Mouse (Mus musculus) neural tube, embryonic 13.5 days (tissue): ENCODE measurements around the gene Btbd17. TPM values are rescaled to one million over a fixed set of nuclear protein-coding genes. Genes with fewer than 3 reads are reported as not detected.

ENCODE experiments used
- ATAC-seq: fragments of 200-750 bp; cut with Nextera tagmentation; 2 replicates; pipeline ENCODE4 v1.8.0; 2017; ENCODE audit warnings: low read depth, mild to moderate bottlenecking, moderate TSS enrichment, moderate library complexity
- H3K27ac ChIP-seq: fragments of 300-500 bp; sonication (generic); replicated peaks from 2 replicates; pipeline ENCODE4 v1.5.1; 2015; ENCODE audit warnings: moderate library complexity, mild to moderate bottlenecking, inconsistent platforms
- H3K27me3 ChIP-seq: fragments of 300-500 bp; sonication (generic); 2 replicates; pipeline ENCODE4 v1.6.1; 2015; ENCODE audit warnings: mild to moderate bottlenecking, inconsistent platforms
- H3K36me3 ChIP-seq: fragments of 300-500 bp; sonication (generic); 2 replicates; pipeline ENCODE4 v1.6.1; 2015; ENCODE audit warnings: mild to moderate bottlenecking, inconsistent platforms
- H3K4me1 ChIP-seq: fragments of 300-500 bp; sonication (generic); replicated peaks from 2 replicates; pipeline ENCODE4 v1.6.1; 2015; ENCODE audit warnings: inconsistent platforms
- H3K4me2 ChIP-seq: fragments of 300-500 bp; sonication (generic); 2 replicates; pipeline ENCODE4 v1.6.1; 2015; ENCODE audit warnings: inconsistent platforms, mild to moderate bottlenecking, moderate library complexity
- H3K4me3 ChIP-seq: fragments of 300-500 bp; sonication (generic); 2 replicates; pipeline ENCODE4 v1.5.1; 2015; ENCODE audit warnings: mild to moderate bottlenecking, inconsistent platforms
- H3K9ac ChIP-seq: fragments of 300-500 bp; sonication (generic); 2 replicates; pipeline ENCODE4 v1.6.1; 2015; ENCODE audit warnings: moderate library complexity, mild to moderate bottlenecking, inconsistent platforms
- H3K9me3 ChIP-seq: fragments of 300-500 bp; sonication (generic); 2 replicates; pipeline ENCODE4 v1.6.1; 2016; ENCODE audit warnings: inconsistent platforms
- WGBS: fragments of 180-500 bp; shearing (Covaris S2); methylation state at CpG from one replicate; pipeline ENCODE4 v1.1.7; 2015; 5-methylcytosine and 5-hydroxymethylcytosine counted together
- polyA plus RNA-seq: library from polyadenylated mRNA; unstranded; fragments of >200 nt; fragmentation: Nextera tagmentation; extraction: Ambion mirVana; gene quantifications from 2 replicates; pipeline ENCODE4 v1.2.1, GENCODE M21; 2015

Btbd17 gene
- polyA plus RNA-seq, 1 experiment from 2014 or later: 22.7 TPM

GRCm38 (mm10) chr11:114819110-114819509, 23.4 kb upstream of the Btbd17 start:
- H3K9ac ChIP-seq: no peak overlapping the region
- ATAC-seq: no peak
- peaks cover 25% of the 10 kb centered on the region for H3K4me1 ChIP-seq
- no peaks in the 10 kb centered on the region for H3K27me3 ChIP-seq
- H3K4me3 ChIP-seq: no peak overlapping the region
- H3K4me2 ChIP-seq: no peak overlapping the region
- no peak overlapping the region for H3K27ac ChIP-seq
- 18% methylated on average over 2 of the region's 2 CpGs for WGBS
- no peaks in the 10 kb centered on the region for H3K9me3 ChIP-seq
- H3K36me3 ChIP-seq: no peaks in the 10 kb centered on the region

- H3K27ac ChIP-seq: no peak overlapping the region
- no peak for ATAC-seq
- H3K4me2 ChIP-seq: no peak overlapping the region
- no peaks in the 10 kb centered on the region for H3K27me3 ChIP-seq
- 95% methylated on average over 7 of the region's 7 CpGs for WGBS
- H3K9ac ChIP-seq: no peak overlapping the region
- H3K9me3 ChIP-seq: no peaks in the 10 kb centered on the region
- H3K4me1 ChIP-seq: peaks cover 15% of the 10 kb centered on the region
- H3K4me3 ChIP-seq: no peak overlapping the region
- H3K36me3 ChIP-seq: no peaks in the 10 kb centered on the region
Measured at GRCm38 (mm10) chr11:114818185-114818584, 22.4 kb upstream of the Btbd17 start.

GRCm38 (mm10) chr11:114816934-114817333, 21.2 kb upstream of the Btbd17 start:
- no peaks in the 10 kb centered on the region for H3K27me3 ChIP-seq
- H3K4me2 ChIP-seq: no peak overlapping the region
- no peaks in the 10 kb centered on the region for H3K9me3 ChIP-seq
- no peak for ATAC-seq
- peaks cover 6% of the 10 kb centered on the region for H3K4me1 ChIP-seq
- H3K27ac ChIP-seq: no peak overlapping the region
- 94% methylated on average over 4 of the region's 4 CpGs for WGBS
- H3K36me3 ChIP-seq: no peaks in the 10 kb centered on the region
- H3K4me3 ChIP-seq: no peak overlapping the region
- H3K9ac ChIP-seq: no peak overlapping the region

GRCm38 (mm10) chr11:114814873-114815592, 19.3 kb upstream of the Btbd17 start:
- no peak for ATAC-seq
- Histone ChIP-seq H3K4me3 (no peak overlapping the region), H3K4me2 (no peak overlapping the region), H3K27me3 (no peaks in the 10 kb centered on the region), H3K9me3 (no peaks in the 10 kb centered on the region), H3K36me3 (no peaks in the 10 kb centered on the region), H3K9ac (no peak overlapping the region), H3K4me1 (peaks cover 6% of the 10 kb centered on the region), H3K27ac (no peak overlapping the region)
- WGBS: 82% methylated on average over 11 of the region's 11 CpGs

GRCm38 (mm10) chr11:114812731-114813240, 17.0 kb upstream of the Btbd17 start:
- peak; percentile 66 for ATAC-seq
- Histone ChIP-seq H3K36me3 (no peaks in the 10 kb centered on the region), H3K27me3 (no peaks in the 10 kb centered on the region), H3K27ac (no peak overlapping the region), H3K9me3 (no peaks in the 10 kb centered on the region), H3K4me2 (no peak overlapping the region), H3K4me3 (no peak overlapping the region), H3K9ac (no peak overlapping the region), H3K4me1 (peaks cover under 1% of the 10 kb centered on the region)
- WGBS: 15% methylated on average over 6 of the region's 6 CpGs

- no peak for ATAC-seq
- WGBS: 27% methylated on average over 4 of the region's 4 CpGs
Measured at GRCm38 (mm10) chr11:114810344-114810743, 14.6 kb upstream of the Btbd17 start.

GRCm38 (mm10) chr11:114809371-114809770, 13.6 kb upstream of the Btbd17 start:
- WGBS: 79% methylated on average over 1 of the region's 1 CpGs

More at GRCm38 (mm10) chr11:114810344-114810743, 14.6 kb upstream of the Btbd17 start:
- Histone ChIP-seq H3K36me3 (no peaks in the 10 kb centered on the region), H3K4me3 (no peak overlapping the region), H3K9ac (no peak overlapping the region), H3K27ac (no peak overlapping the region), H3K4me1 (peaks cover 14% of the 10 kb centered on the region), H3K9me3 (no peaks in the 10 kb centered on the region), H3K4me2 (no peak overlapping the region), H3K27me3 (no peaks in the 10 kb centered on the region)

GRCm38 (mm10) chr11:114807686-114808427, 12.1 kb upstream of the Btbd17 start:
- Histone ChIP-seq H3K4me1 (peaks cover 31% of the 10 kb centered on the region), H3K27ac (peak overlapping the region; percentile 62; the same call in 1 of the 2 replicates), H3K9me3 (no peaks in the 10 kb centered on the region), H3K36me3 (no peaks in the 10 kb centered on the region), H3K4me2 (no peak overlapping the region), H3K9ac (no peak overlapping the region), H3K4me3 (no peak overlapping the region), H3K27me3 (no peaks in the 10 kb centered on the region)
- peak; percentile 60; the same call in 1 of the 2 replicates for ATAC-seq
- 24% methylated on average over 14 of the region's 14 CpGs for WGBS

More at GRCm38 (mm10) chr11:114809371-114809770, 13.6 kb upstream of the Btbd17 start:
- Histone ChIP-seq H3K9me3 (no peaks in the 10 kb centered on the region), H3K4me2 (no peak overlapping the region), H3K9ac (no peak overlapping the region), H3K36me3 (no peaks in the 10 kb centered on the region), H3K4me1 (peaks cover 17% of the 10 kb centered on the region), H3K27me3 (no peaks in the 10 kb centered on the region), H3K4me3 (no peak overlapping the region), H3K27ac (no peak overlapping the region)
- ATAC-seq: no peak

- no peak overlapping the region for H3K4me3 ChIP-seq
- H3K4me2 ChIP-seq: no peak overlapping the region
- H3K4me1 ChIP-seq: peaks cover 37% of the 10 kb centered on the region
- ATAC-seq: no peak
- no peaks in the 10 kb centered on the region for H3K27me3 ChIP-seq
- H3K9me3 ChIP-seq: no peaks in the 10 kb centered on the region
- H3K27ac ChIP-seq: peak overlapping the region; percentile 62
- 26% methylated on average over 2 of the region's 2 CpGs for WGBS
- no peak overlapping the region for H3K9ac ChIP-seq
- no peaks in the 10 kb centered on the region for H3K36me3 ChIP-seq
Measured at GRCm38 (mm10) chr11:114807025-114807424, 11.3 kb upstream of the Btbd17 start.

GRCm38 (mm10) chr11:114803990-114804389, 8.2 kb upstream of the Btbd17 start:
- no peaks in the 10 kb centered on the region for H3K9me3 ChIP-seq
- H3K4me1 ChIP-seq: peaks cover 37% of the 10 kb centered on the region
- WGBS: 27% methylated on average over 8 of the region's 8 CpGs
- no peak for ATAC-seq
- no peak overlapping the region for H3K4me2 ChIP-seq
- no peak overlapping the region for H3K27ac ChIP-seq
- H3K36me3 ChIP-seq: no peaks in the 10 kb centered on the region
- H3K27me3 ChIP-seq: no peaks in the 10 kb centered on the region
- no peak overlapping the region for H3K9ac ChIP-seq
- no peak overlapping the region for H3K4me3 ChIP-seq

GRCm38 (mm10) chr11:114802540-114803267, 7.0 kb upstream of the Btbd17 start:
- Histone ChIP-seq H3K4me3 (no peak overlapping the region), H3K27me3 (no peaks in the 10 kb centered on the region), H3K27ac (no peak overlapping the region), H3K9me3 (no peaks in the 10 kb centered on the region), H3K4me2 (no peak overlapping the region), H3K4me1 (peaks cover 35% of the 10 kb centered on the region), H3K36me3 (no peaks in the 10 kb centered on the region), H3K9ac (no peak overlapping the region)
- 68% methylated on average over 15 of the region's 15 CpGs for WGBS
- ATAC-seq: no peak

- Histone ChIP-seq H3K4me2 (no peak overlapping the region), H3K36me3 (no peaks in the 10 kb centered on the region), H3K4me1 (peaks cover 33% of the 10 kb centered on the region), H3K9ac (no peak overlapping the region), H3K9me3 (no peaks in the 10 kb centered on the region), H3K27ac (no peak overlapping the region), H3K27me3 (no peaks in the 10 kb centered on the region), H3K4me3 (no peak overlapping the region)
- ATAC-seq: no peak
- 94% methylated on average over 1 of the region's 1 CpGs for WGBS
Measured at GRCm38 (mm10) chr11:114801906-114802305, 6.2 kb upstream of the Btbd17 start.
